Mouse (Mus musculus): ENCODE data around the gene Gm16223.

- TF ChIP-seq POLR2A (IDR thresholded peaks at IDR 0.05; ENCODE audit: insufficient read length, low read depth) = no peak
- TF ChIP-seq USF1 (IDR thresholded peaks at IDR 0.05; ENCODE audit: low read depth) = no peak
- no peak for TF ChIP-seq REST (IDR thresholded peaks at IDR 0.05; ENCODE audit: insufficient read depth, insufficient read length)
Measured at GRCm38 (mm10) chr5:42168071-42168470, 100.3 kb downstream of the Gm16223 start.
